Mouse (Mus musculus) thymus, postnatal 25 days (tissue): ENCODE results near the gene R3hdm2.

ENCODE experiments used
- DNase-seq: peaks from one replicate; pipeline ENCODE4 v3.0.0; 2022

R3hdm2 gene

GRCm38 (mm10) chr10:127426670-127427069 is 46.5 kb downstream of the R3hdm2 start:
- DNase-seq = no peak

- no peak for DNase-seq
These were observed 47.0 kb downstream of the R3hdm2 start for GRCm38 (mm10) chr10:127427107-127427506.

GRCm38 (mm10) chr10:127427987-127428386 is 47.9 kb downstream of the R3hdm2 start:
- no peak for DNase-seq

GRCm38 (mm10) chr10:127429538-127429937 is 49.4 kb downstream of the R3hdm2 start:
- DNase-seq = no peak

- no peak for DNase-seq
These were observed 52.3 kb downstream of the R3hdm2 start for GRCm38 (mm10) chr10:127432466-127432865.

GRCm38 (mm10) chr10:127437354-127438113 is 57.4 kb downstream of the R3hdm2 start:
- DNase-seq = no peak

- DNase-seq = no peak
These were observed 73.6 kb downstream of the R3hdm2 start for GRCm38 (mm10) chr10:127453701-127454100.

- no peak for DNase-seq
These were observed 82.4 kb downstream of the R3hdm2 start for GRCm38 (mm10) chr10:127462411-127463096.

GRCm38 (mm10) chr10:127471281-127471988 is 91.3 kb downstream of the R3hdm2 start:
- peak; percentile 56 for DNase-seq

- DNase-seq = peak; percentile 12
These were observed 92.6 kb downstream of the R3hdm2 start for GRCm38 (mm10) chr10:127472722-127473121.

- no peak for DNase-seq
These were observed 95.0 kb downstream of the R3hdm2 start for GRCm38 (mm10) chr10:127475175-127475574.

GRCm38 (mm10) chr10:127476541-127476940 is 96.4 kb downstream of the R3hdm2 start:
- DNase-seq = no peak

GRCm38 (mm10) chr10:127477301-127477700 is 97.2 kb downstream of the R3hdm2 start:
- DNase-seq = no peak

GRCm38 (mm10) chr10:127479131-127479530 is 99.0 kb downstream of the R3hdm2 start:
- no peak for DNase-seq

- no peak for DNase-seq
These were observed 101.0 kb downstream of the R3hdm2 start for GRCm38 (mm10) chr10:127480833-127481813.

- DNase-seq = no peak
These were observed 105.1 kb downstream of the R3hdm2 start for GRCm38 (mm10) chr10:127485235-127485634.

- no peak for DNase-seq
These were observed 108.7 kb downstream of the R3hdm2 start for GRCm38 (mm10) chr10:127488856-127489255.

GRCm38 (mm10) chr10:127490160-127491127 is 110.3 kb downstream of the R3hdm2 start:
- DNase-seq = no peak

- DNase-seq = no peak
These were observed 111.0 kb downstream of the R3hdm2 start for GRCm38 (mm10) chr10:127491128-127491512.

GRCm38 (mm10) chr10:127492118-127492517 is 112.0 kb downstream of the R3hdm2 start:
- DNase-seq = no peak

GRCm38 (mm10) chr10:127496156-127496555 is 116.0 kb downstream of the R3hdm2 start:
- no peak for DNase-seq
